Mouse (Mus musculus) embryonic stem cell, embryonic (primary cell): ENCODE measurements around the gene Tln1.

Source experiments
- CTCF ChIA-PET, 4 experiments: fragments of 300-600 bp in 2 of 4; fragments of 350-600 bp in 2 of 4; sonication (Branson Sonifier 250); formaldehyde crosslinking; loops; one replicate each; lab custom pipeline; 2022; ENCODE audit warnings: inconsistent platforms in 2 of 4; lab: Charles Lee
- POLR2A ChIA-PET, 4 experiments: fragments of 300-600 bp in 2 of 4; fragments of 350-600 bp in 2 of 4; sonication (Branson Sonifier 250); formaldehyde crosslinking; loops; one replicate each; lab custom pipeline; 2022; ENCODE audit warnings: antibody characterized with exemption in 4 of 4, inconsistent platforms in 1 of 4; lab: Charles Lee

The Tln1 gene

GRCm38 (mm10) chr4:43546375-43547047 lies 16.0 kb downstream of the Tln1 start:
- CTCF ChIA-PET, result interaction anchor here in 2 of 4 experiments (1.1 to 2.0 kb wide), 2 partner anchors 16 to 19 kb away, joined by 5 read pairs; partner anchors contain the start of genes Creb3 (in 1 of the 2) and Tln1 (in 1 of the 2)
- POLR2A ChIA-PET, result interaction anchor here in 3 of 4 experiments (1.1 to 4.3 kb wide), 9 partner anchors 8 to 40 kb away, joined by 3 to 21 read pairs (median 5); partner anchors contain the start of genes Tln1 (in 3 of the 3) and Creb3 (in 2 of the 3)

GRCm38 (mm10) chr4:43542044-43542443 lies 20.4 kb downstream of the Tln1 start:
- ChIA-PET POLR2A (interaction anchor here in 2 of 4 experiments (0.7 to 1.9 kb wide), 8 partner anchors 8 to 44 kb away, joined by 3 to 6 read pairs (median 4); partner anchors contain the start of genes Gba2 (in 1 of the 2) and Rgp1 (in 1 of the 2)), CTCF (interaction anchor here in 3 of 4 experiments (0.5 to 1.2 kb wide), 3 partner anchors 12 to 487 kb away, joined by 3 to 4 read pairs (median 3); no protein-coding TSS in a partner anchor)

GRCm38 (mm10) chr4:43536031-43536430 lies 26.5 kb downstream of the Tln1 start:
- ChIA-PET POLR2A (interaction anchor here in 2 of 4 experiments (1.1 to 1.7 kb wide), 3 partner anchors 11 to 22 kb away, joined by 3 to 4 read pairs (median 3); no protein-coding TSS in a partner anchor), CTCF (interaction anchor here in 2 of 4 experiments (0.6 to 1.8 kb wide), 4 partner anchors 8 to 174 kb away, joined by 3 to 13 read pairs (median 4); partner anchors contain the start of genes Creb3 (in 1 of the 2), Olfr71 (in 1 of the 2) and Tln1 (in 1 of the 2))

- CTCF ChIA-PET, result interaction anchor here in 2 of 4 experiments (0.6 to 1.8 kb wide), 5 partner anchors 8 to 174 kb away, joined by 3 to 13 read pairs (median 4); partner anchors contain the start of genes Creb3 (in 1 of the 2), Olfr71 (in 1 of the 2) and Tln1 (in 1 of the 2)
- POLR2A ChIA-PET, result interaction anchor here in 2 of 4 experiments (1.0 to 1.7 kb wide), 4 partner anchors 11 to 27 kb away, joined by 3 to 4 read pairs (median 3); partner anchors contain the start of gene Tln1 (in 1 of the 2)
Measured at GRCm38 (mm10) chr4:43535628-43536027, 26.9 kb downstream of the Tln1 start.

GRCm38 (mm10) chr4:43533270-43533669 lies 29.2 kb downstream of the Tln1 start:
- CTCF ChIA-PET, result interaction anchor here in 2 of 4 experiments (0.6 to 2.0 kb wide), 7 partner anchors 14 to 640 kb away, joined by 3 to 6 read pairs (median 4); partner anchors contain the start of genes Arhgef39 (in 1 of the 2), Creb3 (in 1 of the 2) and Tln1 (in 1 of the 2)
- POLR2A ChIA-PET, result interaction anchor here in 3 of 4 experiments (0.6 to 2.3 kb wide), 16 partner anchors 8 to 122 kb away, joined by 3 to 11 read pairs (median 3); partner anchors contain the start of genes Tln1 (in 3 of the 3), Arhgef39 (in 2 of the 3), Creb3 (in 2 of the 3) and Gba2 (in 1 of the 3)

- ChIA-PET POLR2A (interaction anchor here in 3 of 4 experiments (0.5 to 3.2 kb wide), 19 partner anchors 9 to 553 kb away, joined by 3 to 10 read pairs (median 3); partner anchors contain the start of genes Creb3 (in 2 of the 3), Tln1 (in 2 of the 3), Arhgef39 (in 1 of the 3) and Ccdc107 (in 1 of the 3)), CTCF (interaction anchor here (0.6 to 2.4 kb wide), 66 partner anchors 8 to 472 kb away, joined by 3 to 12 read pairs (median 4); partner anchors contain the start of genes Tln1 (in 4 of the 4), Arhgef39 (in 3 of the 4), Creb3 (in 3 of the 4) and Gba2 (in 3 of the 4))
Measured at GRCm38 (mm10) chr4:43530581-43530980, 31.9 kb downstream of the Tln1 start.

- CTCF ChIA-PET, result interaction anchor here (0.6 to 2.4 kb wide), 66 partner anchors 8 to 471 kb away, joined by 3 to 12 read pairs (median 4); partner anchors contain the start of genes Tln1 (in 4 of the 4), Arhgef39 (in 3 of the 4), Creb3 (in 3 of the 4) and Gba2 (in 3 of the 4)
Measured at GRCm38 (mm10) chr4:43530081-43530501, 32.4 kb downstream of the Tln1 start.

GRCm38 (mm10) chr4:43528487-43528886 lies 34.0 kb downstream of the Tln1 start:
- ChIA-PET CTCF (interaction anchor here (0.6 to 2.1 kb wide), 44 partner anchors 9 to 528 kb away, joined by 3 to 31 read pairs (median 5); partner anchors contain the start of genes Arhgef39 (in 4 of the 4), Creb3 (in 2 of the 4), Tln1 (in 2 of the 4) and Ccdc107 (in 1 of the 4)), POLR2A (interaction anchor here (0.9 to 1.9 kb wide), 11 partner anchors 9 to 467 kb away, joined by 3 to 8 read pairs (median 4); partner anchors contain the start of genes Arhgef39 (in 3 of the 4), Ccdc107 (in 1 of the 4), Creb3 (in 1 of the 4) and Tln1 (in 1 of the 4))

More at GRCm38 (mm10) chr4:43530081-43530501, 32.4 kb downstream of the Tln1 start:
- POLR2A ChIA-PET, result interaction anchor here in 3 of 4 experiments (0.5 to 3.2 kb wide), 16 partner anchors 11 to 552 kb away, joined by 3 to 10 read pairs (median 4); partner anchors contain the start of genes Creb3 (in 2 of the 3), Tln1 (in 2 of the 3), Arhgef39 (in 1 of the 3) and Ccdc107 (in 1 of the 3)

- POLR2A ChIA-PET, result interaction anchor here (0.5 to 1.9 kb wide), 15 partner anchors 9 to 467 kb away, joined by 3 to 8 read pairs (median 4); partner anchors contain the start of genes Arhgef39 (in 3 of the 4), Creb3 (in 2 of the 4), Tln1 (in 2 of the 4) and Ccdc107 (in 1 of the 4)
- CTCF ChIA-PET, result interaction anchor here (0.5 to 2.1 kb wide), 89 partner anchors 8 to 629 kb away, joined by 3 to 31 read pairs (median 4); partner anchors contain the start of genes Arhgef39 (in 4 of the 4), Gba2 (in 3 of the 4), Rgp1 (in 3 of the 4) and Creb3 (in 2 of the 4)
Measured at GRCm38 (mm10) chr4:43527880-43528279, 34.6 kb downstream of the Tln1 start.

- POLR2A ChIA-PET, result interaction anchor here in 3 of 4 experiments (0.5 to 3.5 kb wide), 22 partner anchors 8 to 509 kb away, joined by 3 to 18 read pairs (median 5); partner anchors contain the start of genes Arhgef39 (in 3 of the 3), Car9 (in 2 of the 3), Creb3 (in 2 of the 3) and Tln1 (in 2 of the 3)
- CTCF ChIA-PET, result interaction anchor here (0.6 to 3.1 kb wide), 15 partner anchors 8 to 152 kb away, joined by 3 to 25 read pairs (median 5); partner anchors contain the start of gene Arhgef39 (in 1 of the 4)
Measured at GRCm38 (mm10) chr4:43519956-43520355, 42.5 kb downstream of the Tln1 start.

GRCm38 (mm10) chr4:43519551-43519950 lies 42.9 kb downstream of the Tln1 start:
- ChIA-PET CTCF (interaction anchor here (0.5 to 3.1 kb wide), 21 partner anchors 8 to 462 kb away, joined by 3 to 25 read pairs (median 4); partner anchors contain the start of genes Arhgef39 (in 1 of the 4) and Car9 (in 1 of the 4)), POLR2A (interaction anchor here in 3 of 4 experiments (0.5 to 3.5 kb wide), 22 partner anchors 8 to 153 kb away, joined by 3 to 18 read pairs (median 5); partner anchors contain the start of genes Arhgef39 (in 3 of the 3), Car9 (in 2 of the 3), Creb3 (in 2 of the 3) and Tln1 (in 2 of the 3))

- ChIA-PET CTCF (interaction anchor here in 2 of 4 experiments (0.6 to 1.4 kb wide), 2 partner anchors 17 to 37 kb away, joined by 3 to 5 read pairs; partner anchors contain the start of gene Arhgef39 (in 1 of the 2)), POLR2A (interaction anchor here in 1 of 4 experiments (1.7 kb wide), 1 partner anchor 17 kb away, joined by 6 read pairs; no protein-coding TSS in a partner anchor)
Measured at GRCm38 (mm10) chr4:43515764-43516708, 46.5 kb downstream of the Tln1 start.

- ChIA-PET POLR2A (interaction anchor here in 2 of 4 experiments (0.9 to 1.5 kb wide), 3 partner anchors 9 to 49 kb away, joined by 3 read pairs; partner anchors contain the start of genes Arhgef39 (in 1 of the 2), Creb3 (in 1 of the 2) and Tln1 (in 1 of the 2)), CTCF (interaction anchor here in 3 of 4 experiments (0.6 to 1.4 kb wide), 5 partner anchors 14 to 246 kb away, joined by 3 to 4 read pairs (median 3); no protein-coding TSS in a partner anchor)
Measured at GRCm38 (mm10) chr4:43513791-43514190, 48.7 kb downstream of the Tln1 start.

- ChIA-PET POLR2A (interaction anchor here in 2 of 4 experiments (0.9 to 1.5 kb wide), 4 partner anchors 8 to 49 kb away, joined by 3 to 5 read pairs (median 3); partner anchors contain the start of genes Arhgef39 (in 1 of the 2), Creb3 (in 1 of the 2) and Tln1 (in 1 of the 2)), CTCF (interaction anchor here in 3 of 4 experiments (0.8 to 1.4 kb wide), 4 partner anchors 15 to 247 kb away, joined by 3 to 4 read pairs (median 3); no protein-coding TSS in a partner anchor)
Measured at GRCm38 (mm10) chr4:43513300-43513699, 49.2 kb downstream of the Tln1 start.
